Mouse (Mus musculus) erythroid progenitor cell, adult 5-6 weeks (primary cell): ENCODE measurements around the gene Otoa. TPM values are rescaled to one million over a fixed set of nuclear protein-coding genes. Genes with fewer than 3 reads are reported as not detected.

Experiments used
- ATAC-seq: replicated peaks from 2 replicates; pipeline ENCODE4 v1.8.0; 2016; ENCODE audit warnings: moderate number of reproducible peaks, mild to moderate bottlenecking, moderate TSS enrichment, inconsistent platforms; ENCODE audit not compliant: poor library complexity, low FRiP score, severe bottlenecking
- total RNA-seq, 2 experiments: library from RNA; stranded (forward) in 1 of 2; stranded (reverse) in 1 of 2; fragments of 150-400 nt in 1 of 2; fragments of 186-747, 209-891 nt in 1 of 2; gene quantifications; 2 replicates each; pipeline versions ENCODE4 v1.2.3 to v1.2.4; 2015 to 2017; ENCODE audit warnings: low replicate concordance in 2 of 2

The Otoa gene
- total RNA-seq, 2 experiments from 2014 or later = not detected

DNA sequence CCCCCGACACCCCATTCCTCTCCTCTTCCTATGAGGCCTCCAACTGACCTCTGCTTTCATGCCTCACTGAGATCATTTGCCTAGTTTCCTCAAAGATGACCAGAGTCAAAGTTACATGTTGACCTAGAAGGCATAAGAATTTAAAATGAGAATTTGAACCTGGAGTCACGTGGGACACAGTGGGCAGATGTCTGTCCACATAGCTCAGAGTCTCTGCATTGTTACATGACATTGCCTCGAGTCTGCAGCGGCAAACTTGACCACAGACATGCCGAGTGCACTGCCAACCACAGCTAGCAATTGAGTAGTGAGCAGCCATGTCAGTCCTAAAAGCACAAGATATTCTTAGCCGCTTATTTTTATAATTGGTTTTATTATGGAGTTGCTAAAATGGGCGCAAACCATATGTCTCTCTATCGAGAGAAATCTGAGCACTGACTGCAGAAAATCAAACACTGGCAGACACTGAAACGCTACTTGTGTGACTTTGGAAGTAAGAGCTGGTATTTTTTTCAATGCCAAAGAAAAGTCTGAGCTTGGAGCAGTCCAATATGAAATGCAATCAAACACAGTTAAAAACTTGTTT is 105.8 kb downstream of the Otoa start:
- ATAC-seq = no peak

DNA sequence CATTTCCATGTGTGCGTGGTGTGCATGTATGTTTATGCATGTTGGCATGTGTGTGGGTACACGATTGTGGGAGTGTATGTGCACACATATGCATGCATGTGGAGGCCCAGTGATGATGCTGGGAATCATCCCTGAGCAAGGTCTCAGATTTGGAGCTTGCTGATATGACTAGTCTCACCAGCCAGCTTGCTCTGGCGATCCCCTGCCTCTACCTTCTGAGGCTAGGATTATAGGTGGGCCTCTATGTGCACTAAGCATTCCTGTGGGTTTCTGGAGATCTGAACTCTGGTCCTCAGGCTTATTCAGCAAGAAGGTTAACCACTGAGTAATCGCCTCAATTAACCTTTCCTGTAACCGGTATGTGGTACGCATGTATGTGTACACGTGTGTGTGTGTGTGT is 107.5 kb downstream of the Otoa start:
- ATAC-seq = no peak

DNA sequence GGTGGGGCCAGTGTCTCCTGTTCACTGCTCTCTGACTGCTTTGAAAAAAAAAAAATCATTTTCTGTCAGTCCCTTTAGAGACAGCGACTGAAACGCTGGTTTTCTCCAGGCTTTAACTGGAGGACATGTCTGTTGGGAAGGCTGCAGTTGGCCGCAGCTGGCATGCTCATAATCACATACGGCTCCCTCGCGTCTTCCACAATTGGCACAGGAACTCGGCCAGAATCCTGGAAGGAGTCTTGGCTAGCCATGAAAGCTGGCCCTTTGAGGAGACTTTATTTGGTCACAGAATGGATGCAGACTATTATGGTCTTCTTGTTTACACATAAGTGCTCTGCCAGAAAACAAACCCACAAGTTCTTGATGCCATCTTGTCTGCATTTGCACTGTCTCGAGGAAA is 117.5 kb downstream of the Otoa start:
- no peak for ATAC-seq

DNA sequence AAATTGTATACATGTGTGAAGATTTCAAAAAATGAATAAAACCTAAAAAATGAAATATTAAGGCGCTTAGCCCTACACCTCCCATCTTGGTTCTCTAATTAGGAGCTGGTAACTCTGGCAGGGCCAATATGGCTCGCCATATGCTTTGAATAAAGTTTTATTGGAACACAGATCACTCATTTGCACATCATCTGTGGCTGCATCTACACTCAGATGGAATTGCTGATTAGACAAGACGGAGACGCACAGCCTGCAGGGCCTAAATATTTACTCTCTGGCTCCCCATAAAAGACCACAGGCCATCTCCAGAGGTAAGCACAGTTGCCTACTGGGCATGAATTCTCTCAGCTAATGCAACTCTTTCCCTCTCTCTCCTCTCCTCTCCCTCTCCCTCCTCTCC is 130.4 kb downstream of the Otoa start:
- ATAC-seq = no peak

Other genes with a start within 250 kb of the Otoa start
- gene Eef2k, start 238.8 kb upstream of the Otoa start, total RNA-seq (2015; ENCODE audit: low replicate concordance) = 35.6 and 62.3 TPM in 2 replicates
- gene Eef2k, start 238.8 kb upstream of the Otoa start, total RNA-seq (2017; ENCODE audit: low replicate concordance) = 80.2 and 225 TPM in 2 replicates
- gene Polr3e, start 163.9 kb upstream of the Otoa start, total RNA-seq (2015; ENCODE audit: low replicate concordance) = 0.42 and 1.4 TPM in 2 replicates
- gene Polr3e, start 163.9 kb upstream of the Otoa start, total RNA-seq (2017; ENCODE audit: low replicate concordance) = 2.3 and 3.0 TPM in 2 replicates
- 226 and 240 TPM in 2 replicates for gene Cdr2, start 99.3 kb upstream of the Otoa start, total RNA-seq (2015; ENCODE audit: low replicate concordance)
- gene Cdr2, start 99.3 kb upstream of the Otoa start, total RNA-seq (2017; ENCODE audit: low replicate concordance) = 362 and 391 TPM in 2 replicates
- not detected in 2 replicates for gene Mfsd13b, start 99.1 kb upstream of the Otoa start, total RNA-seq (2015; ENCODE audit: low replicate concordance)
- gene Mfsd13b, start 99.1 kb upstream of the Otoa start, total RNA-seq (2017; ENCODE audit: low replicate concordance) = not detected in 2 replicates
- gene Mettl9, start 47.2 kb upstream of the Otoa start, total RNA-seq (2015; ENCODE audit: low replicate concordance) = 46.9 and 103 TPM in 2 replicates
- gene Mettl9, start 47.2 kb upstream of the Otoa start, total RNA-seq (2017; ENCODE audit: low replicate concordance) = 43.6 and 67.9 TPM in 2 replicates
- gene Igsf6, start 7.1 kb upstream of the Otoa start, total RNA-seq (2015; ENCODE audit: low replicate concordance) = 79.6 and 88.9 TPM in 2 replicates
- 40.0 and 44.3 TPM in 2 replicates for gene Igsf6, start 7.1 kb upstream of the Otoa start, total RNA-seq (2017; ENCODE audit: low replicate concordance)